Mouse (Mus musculus) E14TG2a.4 (cell line): ENCODE data around the gene H2-T23.
"Not testable (repeated sequence)": the region's sequence is repeated elsewhere in the genome, so short reads cannot be mapped to it uniquely, and the experiment has no call there.

ENCODE experiments used
- H3K27me3 ChIP-seq: 2 replicates; pipeline ENCODE4 v1.6.1; 2014; ENCODE audit warnings: low read length, control low read depth; ENCODE audit not compliant: insufficient read depth
- H3K36me3 ChIP-seq: 2 replicates; pipeline ENCODE4 v1.6.1; 2014; ENCODE audit warnings: low read length, control low read depth; ENCODE audit not compliant: insufficient read depth
- H3K4me1 ChIP-seq: replicated peaks from 2 replicates; pipeline ENCODE4 v1.6.1; 2014; ENCODE audit warnings: low read depth, low read length, control low read depth
- H3K4me3 ChIP-seq: replicated peaks from 2 replicates; pipeline ENCODE4 v1.5.1; 2014; ENCODE audit warnings: mild to moderate bottlenecking, low read length
- H3K9me3 ChIP-seq: 2 replicates; pipeline ENCODE4 v1.6.1; 2014; ENCODE audit warnings: low read length, control low read depth
- CTCF ChIP-seq: conservative IDR thresholded peaks from 2 replicates; pipeline ENCODE4 v1.5.1; 2014; ENCODE audit warnings: low read length
- NANOG ChIP-seq: IDR thresholded peaks from 2 replicates; pipeline ENCODE4 v1.6.1; 2014; ENCODE audit warnings: borderline replicate concordance, low read length, mixed read lengths
- POU5F1 ChIP-seq: IDR thresholded peaks from 2 replicates; pipeline ENCODE4 v1.6.1; 2014; ENCODE audit warnings: low read length, borderline replicate concordance

Gene H2-T23

GRCm38 (mm10) chr17:36035010-36035638 is 2.5 kb upstream of the H2-T23 start:
- peak; percentile 36 for TF ChIP-seq CTCF
- H3K4me1 ChIP-seq: peaks cover 26% of the 10 kb centered on the region

GRCm38 (mm10) chr17:36034524-36034923 is 1.9 kb upstream of the H2-T23 start:
- H3K4me3 ChIP-seq, H3K27me3 ChIP-seq, H3K9me3 ChIP-seq: not testable (repeated sequence)
- peaks cover 13% of the 10 kb centered on the region for H3K36me3 ChIP-seq
- peaks cover 30% of the 10 kb centered on the region for H3K4me1 ChIP-seq

More at GRCm38 (mm10) chr17:36035010-36035638, 2.5 kb upstream of the H2-T23 start:
- H3K27me3 ChIP-seq, H3K9me3 ChIP-seq, H3K4me3 ChIP-seq: not testable (repeated sequence)
- peaks cover 13% of the 10 kb centered on the region for H3K36me3 ChIP-seq

DNA sequence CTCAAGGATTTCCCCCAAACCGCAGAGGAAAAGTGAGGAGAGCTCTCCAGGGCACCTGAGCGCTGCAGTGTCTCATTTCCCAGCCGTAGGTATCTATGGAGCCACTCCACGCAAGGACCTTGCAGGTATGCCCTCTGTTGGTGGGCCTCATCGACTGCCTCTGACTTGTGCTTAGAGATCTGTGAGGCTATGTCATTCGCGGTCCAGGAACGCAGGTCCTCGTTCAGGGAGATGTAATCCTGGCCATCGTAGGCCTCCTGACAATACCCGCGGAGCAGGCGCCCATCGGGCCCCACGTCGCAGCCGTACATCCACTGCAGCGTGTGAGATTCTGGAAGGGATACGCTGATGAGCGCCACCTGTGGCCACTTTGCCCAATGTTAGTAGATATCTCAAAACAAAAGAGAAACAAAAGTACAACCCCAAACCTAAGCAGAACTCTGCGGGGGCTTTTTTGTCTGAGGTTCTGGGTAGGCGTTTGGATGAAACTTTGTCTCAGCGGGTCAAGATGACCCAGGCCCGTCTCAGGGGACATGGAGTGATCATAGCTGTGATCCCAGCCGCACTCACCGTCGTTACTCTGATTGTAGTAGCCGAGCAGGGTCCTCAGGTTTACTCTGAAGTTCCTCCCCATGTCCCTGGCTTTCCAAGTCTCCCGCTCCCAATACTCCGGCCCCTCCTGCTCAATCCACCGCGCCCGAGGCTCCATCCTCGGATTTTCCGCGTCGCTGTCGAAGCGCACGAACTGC is 898 bp downstream of the H2-T23 start:
- H3K4me1 ChIP-seq: peaks cover 49% of the 10 kb centered on the region
- not testable (repeated sequence) for H3K27me3 ChIP-seq
- TF ChIP-seq CTCF: peak; percentile 22

GRCm38 (mm10) chr17:36030703-36031582 is 1.7 kb downstream of the H2-T23 start:
- peaks cover 57% of the 10 kb centered on the region for H3K4me1 ChIP-seq
- H3K36me3 ChIP-seq, H3K27me3 ChIP-seq, H3K9me3 ChIP-seq: not testable (repeated sequence)
- H3K4me3 ChIP-seq: peak overlapping the region; percentile 77

More for the DNA sequence above, 898 bp downstream of the H2-T23 start:
- not testable (repeated sequence) for H3K36me3 ChIP-seq, H3K9me3 ChIP-seq
- peak overlapping the region; percentile 77 for H3K4me3 ChIP-seq

- H3K36me3 ChIP-seq: not testable (repeated sequence)
- H3K4me1 ChIP-seq: peaks cover 63% of the 10 kb centered on the region
Measured at GRCm38 (mm10) chr17:36030046-36030702, 2.5 kb downstream of the H2-T23 start.

GRCm38 (mm10) chr17:36028879-36029619 is 3.6 kb downstream of the H2-T23 start:
- Histone ChIP-seq H3K9me3 (no peaks in the 10 kb centered on the region), H3K4me3 (no peak overlapping the region), H3K27me3 (peaks cover 3% of the 10 kb centered on the region), H3K36me3 (peaks cover 14% of the 10 kb centered on the region), H3K4me1 (peaks cover 67% of the 10 kb centered on the region)
- TF ChIP-seq POU5F1: no peak
- TF ChIP-seq NANOG: no peak
- no peak for TF ChIP-seq CTCF

More at GRCm38 (mm10) chr17:36030046-36030702, 2.5 kb downstream of the H2-T23 start:
- H3K27me3 ChIP-seq, H3K9me3 ChIP-seq, H3K4me3 ChIP-seq: not testable (repeated sequence)

DNA sequence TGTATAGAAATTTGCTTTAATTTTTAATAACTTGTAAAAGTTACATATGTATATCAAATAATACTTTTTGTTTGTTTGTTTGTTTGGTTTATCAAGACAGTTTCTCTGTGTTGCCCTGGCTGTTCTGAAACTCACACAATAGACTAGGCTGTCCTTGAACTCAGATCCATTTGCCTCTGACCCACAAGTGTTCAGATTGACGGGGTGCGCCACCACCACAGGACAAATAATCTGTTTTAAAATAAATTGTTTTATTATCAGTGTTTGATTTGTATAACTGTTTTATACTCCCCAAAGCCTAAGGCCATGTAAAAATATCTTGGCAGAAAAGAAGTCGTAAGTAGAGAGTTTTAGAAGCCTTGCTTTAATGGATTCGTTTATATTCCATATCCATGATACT is 5.0 kb downstream of the H2-T23 start:
- TF ChIP-seq NANOG (no peak), POU5F1 (no peak), CTCF (no peak)
- H3K4me1 ChIP-seq: peaks cover 80% of the 10 kb centered on the region
- H3K9me3 ChIP-seq: no peaks in the 10 kb centered on the region
- no peak overlapping the region for H3K4me3 ChIP-seq
- peaks cover 16% of the 10 kb centered on the region for H3K36me3 ChIP-seq
- H3K27me3 ChIP-seq: peaks cover 3% of the 10 kb centered on the region

DNA sequence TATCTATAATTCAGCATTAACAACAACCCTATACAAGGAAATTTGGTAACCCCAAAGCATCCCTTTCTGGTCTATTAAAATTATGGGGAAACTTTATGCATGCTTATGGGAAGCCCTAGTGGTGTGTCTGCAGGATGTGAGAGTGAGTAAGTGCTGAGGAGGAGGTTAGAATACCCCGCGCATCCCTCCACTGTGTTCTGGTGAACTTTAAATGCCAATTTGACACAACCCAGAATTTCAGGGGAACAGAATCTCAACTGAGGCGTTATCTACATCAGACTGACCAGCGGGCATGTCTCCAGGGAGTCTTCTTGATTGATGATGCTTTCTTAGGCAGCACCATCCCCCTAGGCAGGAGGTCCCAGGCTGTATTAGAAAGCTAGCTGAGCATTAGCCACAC is 6.8 kb downstream of the H2-T23 start:
- H3K27me3 ChIP-seq: peaks cover 3% of the 10 kb centered on the region
- no peak overlapping the region for H3K4me3 ChIP-seq
- peaks cover 83% of the 10 kb centered on the region for H3K4me1 ChIP-seq
- H3K36me3 ChIP-seq: peaks cover 22% of the 10 kb centered on the region
- H3K9me3 ChIP-seq: peaks cover 7% of the 10 kb centered on the region; the same call in 1 of the 2 replicates
- TF ChIP-seq POU5F1: no peak
- no peak for TF ChIP-seq CTCF
- no peak for TF ChIP-seq NANOG
